In the genomic region with DNA sequence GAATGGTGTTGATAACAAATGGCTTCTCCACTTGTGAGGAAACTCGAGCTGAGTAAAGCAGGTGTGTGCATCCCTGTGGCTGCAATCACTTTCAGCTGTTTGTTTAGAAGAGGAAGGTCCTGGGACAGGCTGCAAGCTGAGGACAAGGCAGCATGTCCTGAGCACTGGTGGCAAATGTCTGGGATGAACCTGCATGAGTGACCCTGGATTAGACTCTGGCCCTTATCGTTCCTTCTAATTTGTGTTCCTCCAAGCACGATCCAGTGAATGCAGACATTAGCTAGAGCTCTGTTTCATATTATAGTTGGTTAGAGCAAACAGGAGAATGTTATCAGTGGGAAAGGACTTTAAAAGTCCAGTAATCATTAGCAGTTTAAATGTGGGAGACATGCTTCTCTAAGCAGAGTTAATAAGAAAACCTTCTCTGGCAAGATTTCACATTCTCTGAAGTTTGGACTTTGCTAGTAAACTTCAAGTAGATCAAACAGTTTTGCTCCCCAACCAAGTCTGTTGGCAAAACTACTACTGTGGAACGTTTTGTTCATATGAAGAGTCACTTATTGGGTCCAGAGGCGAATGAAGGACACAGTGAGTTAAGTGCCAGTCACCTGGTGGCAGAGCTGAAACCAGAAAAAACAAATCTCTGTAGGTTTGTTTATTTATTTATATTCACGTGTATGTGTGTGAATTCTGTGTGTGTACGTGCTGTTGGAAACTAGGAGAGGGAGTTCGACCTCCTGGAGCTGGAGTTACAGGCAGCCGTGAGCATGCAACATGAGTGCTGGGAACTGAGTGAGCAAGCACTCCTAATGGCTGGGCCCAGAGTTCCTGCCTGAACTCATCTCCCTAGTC, we compare ENCODE assay signal across 16 mouse cellular contexts.
A peak's percentile ranks its signal among the peaks of the same experiment; 100 is the strongest.
DNase-seq lines count a peak whose midpoint lies in the region; ATAC-seq and TF ChIP-seq lines count a peak whose summit lies in the region.
"Had no signal": no experiment of that assay in that cellular context is flagged by ENCODE, and none has a peak within 500 bp of the region (broad histone marks: within the 10 kb centered on the region; RNA-seq: fewer than 3 reads in every experiment).

No protein-coding gene starts in this region.

- H3K9me3 ChIP-seq in liver, embryonic 16.5 days (replicated peaks; ENCODE audit: control insufficient read depth, low read length): no peaks in the 10 kb centered on the region
- no peaks in the 10 kb centered on the region for H3K9me3 ChIP-seq in liver, embryonic 11.5 days (ENCODE audit: control insufficient read depth, low read length)
- no peaks in the 10 kb centered on the region for H3K9me3 ChIP-seq in intestine, postnatal 0 days (ENCODE audit: control insufficient read depth)
- no peaks in the 10 kb centered on the region for H3K9me3 ChIP-seq in kidney, postnatal 0 days (replicated peaks; ENCODE audit: low read length)
- H3K9me3 ChIP-seq: embryonic facial prominence, embryonic 13.5 days; hindbrain, embryonic 15.5 days; liver, embryonic 15.5 days; midbrain, embryonic 13.5 days had no signal

- no peaks in the 10 kb centered on the region for H3K36me3 ChIP-seq in liver, embryonic 16.5 days (ENCODE audit: control insufficient read depth, insufficient read depth)
- no peaks in the 10 kb centered on the region for H3K36me3 ChIP-seq in liver, embryonic 11.5 days (ENCODE audit: control insufficient read depth, insufficient read depth, low read length)
- no peaks in the 10 kb centered on the region for H3K36me3 ChIP-seq in intestine, postnatal 0 days (ENCODE audit: control insufficient read depth, insufficient read depth)
- H3K36me3 ChIP-seq in kidney, postnatal 0 days (ENCODE audit: insufficient read depth, low read length): no peaks in the 10 kb centered on the region
- H3K36me3 ChIP-seq in myocyte (ENCODE audit: control insufficient read depth, insufficient read depth): no peaks in the 10 kb centered on the region
- H3K36me3 ChIP-seq: embryonic facial prominence, embryonic 13.5 days; hindbrain, embryonic 15.5 days; liver, embryonic 15.5 days; midbrain, embryonic 13.5 days had no signal

- H3K4me3 ChIP-seq in liver, embryonic 16.5 days (ENCODE audit: low read depth, low read length): no peak overlapping the region
- H3K4me3 ChIP-seq in liver, embryonic 11.5 days (ENCODE audit: low read depth, low read length): no peak overlapping the region
- no peak overlapping the region for H3K4me3 ChIP-seq in intestine, postnatal 0 days (ENCODE audit: low read depth, low read length)
- H3K4me3 ChIP-seq in kidney, postnatal 0 days (replicated peaks; ENCODE audit: low read depth, low read length): no peak overlapping the region
- no peak overlapping the region for H3K4me3 ChIP-seq in myocyte
- H3K4me3 ChIP-seq: embryonic facial prominence, embryonic 13.5 days; heart, adult 2 months; hindbrain, embryonic 15.5 days; liver, embryonic 15.5 days; midbrain, embryonic 13.5 days had no signal

- no peaks in the 10 kb centered on the region for H3K27me3 ChIP-seq in liver, embryonic 16.5 days (ENCODE audit: control insufficient read depth, insufficient read depth, low read depth, low read length)
- H3K27me3 ChIP-seq in liver, embryonic 11.5 days (replicated peaks; ENCODE audit: control insufficient read depth, insufficient read depth, low read length): no peaks in the 10 kb centered on the region
- no peaks in the 10 kb centered on the region for H3K27me3 ChIP-seq in intestine, postnatal 0 days (replicated peaks; ENCODE audit: control insufficient read depth, insufficient read depth, low read length)
- no peaks in the 10 kb centered on the region for H3K27me3 ChIP-seq in kidney, postnatal 0 days (ENCODE audit: insufficient read depth, low read length)
- H3K27me3 ChIP-seq in myocyte (ENCODE audit: control insufficient read depth, insufficient read depth, insufficient read length): no peaks in the 10 kb centered on the region
- H3K27me3 ChIP-seq: embryonic facial prominence, embryonic 13.5 days; hindbrain, embryonic 15.5 days; liver, embryonic 15.5 days; midbrain, embryonic 13.5 days had no signal

- peaks cover 4% of the 10 kb centered on the region for H3K4me1 ChIP-seq in liver, embryonic 16.5 days (ENCODE audit: control insufficient read depth, low read depth, low read length)
- peaks cover 14% of the 10 kb centered on the region; the same call in 1 of the 2 replicates for H3K4me1 ChIP-seq in liver, embryonic 11.5 days (replicated peaks; ENCODE audit: control insufficient read depth, insufficient read depth, low read length)
- H3K4me1 ChIP-seq in intestine, postnatal 0 days (replicated peaks; ENCODE audit: control insufficient read depth, insufficient read depth, low read length): peaks cover 4% of the 10 kb centered on the region; the same call in 1 of the 2 replicates
- H3K4me1 ChIP-seq in kidney, postnatal 0 days (replicated peaks; ENCODE audit: insufficient read depth, low read length): 0 out of 2 replicates have a peak, but pooled peaks cover 10% of the 10 kb centered on the region
- H3K4me1 ChIP-seq: embryonic facial prominence, embryonic 13.5 days; hindbrain, embryonic 15.5 days; midbrain, embryonic 13.5 days had no signal

- no peak overlapping the region for H3K4me2 ChIP-seq in liver, embryonic 16.5 days (ENCODE audit: low read depth, low read length)
- no peak overlapping the region for H3K4me2 ChIP-seq in liver, embryonic 11.5 days
- 0 out of 2 replicates have a peak overlapping the region, but pooled peaks have one; percentile 14 for H3K4me2 ChIP-seq in intestine, postnatal 0 days (replicated peaks; ENCODE audit: low read depth)
- H3K4me2 ChIP-seq in kidney, postnatal 0 days (ENCODE audit: low read length): no peak overlapping the region; the same call in 1 of the 2 replicates
- H3K4me2 ChIP-seq in myocyte (ENCODE audit: low read depth): peak overlapping the region; percentile 28
- H3K4me2 ChIP-seq: embryonic facial prominence, embryonic 13.5 days; hindbrain, embryonic 15.5 days; liver, embryonic 15.5 days; midbrain, embryonic 13.5 days had no signal

- no peak overlapping the region for H3ac ChIP-seq in myocyte (ENCODE audit: control insufficient read depth, insufficient read length)

- peak; percentile 37; the same call in 1 of the 2 replicates for ATAC-seq in liver, embryonic 16.5 days (ENCODE audit: low read depth)
- no peak for ATAC-seq in liver, embryonic 11.5 days (replicated peaks; ENCODE audit: low FRiP score)
- peak; percentile 70 for ATAC-seq in intestine, postnatal 0 days
- peak; percentile 89 for ATAC-seq in kidney, postnatal 0 days (replicated peaks; ENCODE audit: low FRiP score, low read depth)
- ATAC-seq: midbrain, embryonic 13.5 days had no signal

- 0 out of 2 replicates have a peak overlapping the region, but pooled peaks have one; percentile 19 for H3K27ac ChIP-seq in liver, embryonic 16.5 days (ENCODE audit: low read length)
- no peak overlapping the region for H3K27ac ChIP-seq in liver, embryonic 11.5 days (ENCODE audit: low read depth, low read length)
- H3K27ac ChIP-seq in intestine, postnatal 0 days (ENCODE audit: low read depth, low read length): peak overlapping the region; percentile 60
- H3K27ac ChIP-seq in kidney, postnatal 0 days: peak overlapping the region; percentile 84
- H3K27ac ChIP-seq: embryonic facial prominence, embryonic 13.5 days; heart, adult 2 months; hindbrain, embryonic 15.5 days; liver, embryonic 15.5 days; midbrain, embryonic 13.5 days had no signal

- TF ChIP-seq CTCF in intestine, postnatal 0 days (IDR thresholded peaks at IDR 0.05; ENCODE audit: low read depth): no peak
- TF ChIP-seq CTCF in kidney, postnatal 0 days (IDR thresholded peaks at IDR 0.05; ENCODE audit: low read depth): no peak

- no peak for DNase-seq in liver, embryonic 11.5 days (ENCODE audit: low spot score)
- peak; percentile 64 for DNase-seq in kidney, postnatal 0 days (ENCODE audit: low spot score)
- no peak for DNase-seq in urinary bladder, postnatal 36 days (ENCODE audit: low spot score in 2 of 2)
- no peak for DNase-seq in layer of hippocampus, adult 9-11 months
- DNase-seq in gastrocnemius, postnatal 36 days: no peak
- DNase-seq: heart, adult 2 months; heart, postnatal 14 days; lung, postnatal 36 days; right cerebral cortex, adult 18-20 months had no signal

- H3K79me2 ChIP-seq in myocyte (ENCODE audit: control insufficient read depth, insufficient read depth): no peaks in the 10 kb centered on the region

- H3K9ac ChIP-seq in liver, embryonic 16.5 days (ENCODE audit: low read depth, low read length): no peak overlapping the region
- H3K9ac ChIP-seq in liver, embryonic 11.5 days (ENCODE audit: low read depth, low read length): no peak overlapping the region
- H3K9ac ChIP-seq in intestine, postnatal 0 days (ENCODE audit: low read depth, low read length): no peak overlapping the region
- H3K9ac ChIP-seq in kidney, postnatal 0 days (ENCODE audit: low read depth, low read length): no peak overlapping the region
- H3K9ac ChIP-seq: embryonic facial prominence, embryonic 13.5 days; hindbrain, embryonic 15.5 days; liver, embryonic 15.5 days; midbrain, embryonic 13.5 days had no signal

- TF ChIP-seq POLR2A in myocyte (IDR thresholded peaks at IDR 0.05; ENCODE audit: insufficient read length, low read depth): no peak

- intact Hi-C loops in gastrocnemius, postnatal 36 days (cut with DNase I): no loop called here

- 50% methylated on average over 9 of the region's 9 CpGs for WGBS in liver, embryonic 16.5 days (ENCODE audit: insufficient replicate concordance)
- 65% methylated on average over 9 of the region's 9 CpGs for WGBS in liver, embryonic 11.5 days
- 42% methylated on average over 9 of the region's 9 CpGs for WGBS in intestine, postnatal 0 days
- 37% methylated on average over 9 of the region's 9 CpGs for WGBS in kidney, postnatal 0 days

TF ChIP-seq in myocyte, 11 proteins besides CTCF, POLR2A, EP300 and RAD21:
- TF ChIP-seq E2F4 (IDR thresholded peaks at IDR 0.05; ENCODE audit: insufficient read depth): no peak
- TF ChIP-seq MYOG (IDR thresholded peaks at IDR 0.05; ENCODE audit: control insufficient read depth in 1 of 3, insufficient read depth in 1 of 3, insufficient read length in 2 of 3, low read depth in 2 of 3): peak; percentile 35 to 86 (median 81)
- TF ChIP-seq TCF3 (IDR thresholded peaks at IDR 0.05; ENCODE audit: insufficient read length, low read depth): peak; percentile 11
- no peak for TF ChIP-seq TCF12 (IDR thresholded peaks at IDR 0.05; ENCODE audit: insufficient read depth, poor library complexity, severe bottlenecking)
- no peak for TF ChIP-seq SRF (IDR thresholded peaks at IDR 0.05; ENCODE audit: control insufficient read depth, insufficient read length, low read depth)
- TF ChIP-seq MYOD1 (IDR thresholded peaks at IDR 0.05; ENCODE audit: control insufficient read depth in 1 of 3, insufficient read length in 2 of 3, low read depth in 2 of 3): peak in 2 of 3 experiments; percentile 84 to 89

Comparison
In these comparisons a context has a peak if more than half of its experiments do, and no peak if none do; other contexts are left out.
1. H3K4me2 ChIP-seq: peak in intestine, postnatal 0 days (single experiment) and myocyte (single experiment); none in liver, embryonic 16.5 days (single experiment), liver, embryonic 11.5 days (single experiment) and kidney, postnatal 0 days (single experiment).